Mouse (Mus musculus) pancreas, adult 10 weeks (tissue): Measurements from ENCODE around the gene Pld6. TPM values are rescaled to one million over a fixed set of nuclear protein-coding genes. Genes with fewer than 3 reads are reported as not detected.

Source experiments
- polyA plus RNA-seq: library from polyadenylated mRNA; stranded (reverse); fragments of 350-450 nt; fragmentation: Illumina TruSeq; extraction: RNeasy Lipid Tissue Mini Kit (QIAGEN cat#74804); gene quantifications from one replicate; pipeline ENCODE4 v1.2.3, GENCODE M21; 2015; ENCODE audit warnings: low read depth, low replicate concordance; ENCODE audit not compliant: insufficient read depth

The Pld6 gene
- not detected for polyA plus RNA-seq

DNA sequence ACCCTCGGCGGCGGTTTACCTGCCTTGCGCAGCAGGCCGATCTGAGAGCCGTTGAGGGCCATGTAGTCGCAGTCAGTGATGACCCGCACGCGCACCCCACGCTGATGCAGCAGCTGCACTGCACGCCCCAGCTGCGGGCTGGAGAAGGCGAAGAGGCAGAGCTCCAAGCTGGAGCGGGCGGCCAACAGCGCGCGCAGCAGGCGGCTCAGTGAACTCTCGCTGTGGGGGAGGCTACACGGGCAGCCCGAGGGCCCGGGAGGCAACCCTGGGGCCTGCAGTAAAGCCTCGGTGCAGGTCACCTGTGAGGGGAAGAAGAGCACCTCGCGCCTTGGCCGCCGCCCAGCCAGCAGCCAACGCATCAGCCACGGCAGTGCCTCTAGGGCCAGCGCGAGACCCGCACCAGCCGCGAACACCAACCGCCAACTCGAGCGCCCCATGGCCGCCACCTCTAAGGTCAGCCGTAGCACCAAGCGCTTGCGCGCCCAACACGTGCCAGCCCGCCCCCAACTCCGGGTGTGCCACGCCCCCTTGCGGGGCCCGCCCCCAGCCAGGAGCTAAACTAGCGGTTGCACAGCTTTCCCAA, at the start of gene Pld6:
Pld6 (minus strand) TSS at position 447 of the 583 bp plus-strand sequence.

DNA sequence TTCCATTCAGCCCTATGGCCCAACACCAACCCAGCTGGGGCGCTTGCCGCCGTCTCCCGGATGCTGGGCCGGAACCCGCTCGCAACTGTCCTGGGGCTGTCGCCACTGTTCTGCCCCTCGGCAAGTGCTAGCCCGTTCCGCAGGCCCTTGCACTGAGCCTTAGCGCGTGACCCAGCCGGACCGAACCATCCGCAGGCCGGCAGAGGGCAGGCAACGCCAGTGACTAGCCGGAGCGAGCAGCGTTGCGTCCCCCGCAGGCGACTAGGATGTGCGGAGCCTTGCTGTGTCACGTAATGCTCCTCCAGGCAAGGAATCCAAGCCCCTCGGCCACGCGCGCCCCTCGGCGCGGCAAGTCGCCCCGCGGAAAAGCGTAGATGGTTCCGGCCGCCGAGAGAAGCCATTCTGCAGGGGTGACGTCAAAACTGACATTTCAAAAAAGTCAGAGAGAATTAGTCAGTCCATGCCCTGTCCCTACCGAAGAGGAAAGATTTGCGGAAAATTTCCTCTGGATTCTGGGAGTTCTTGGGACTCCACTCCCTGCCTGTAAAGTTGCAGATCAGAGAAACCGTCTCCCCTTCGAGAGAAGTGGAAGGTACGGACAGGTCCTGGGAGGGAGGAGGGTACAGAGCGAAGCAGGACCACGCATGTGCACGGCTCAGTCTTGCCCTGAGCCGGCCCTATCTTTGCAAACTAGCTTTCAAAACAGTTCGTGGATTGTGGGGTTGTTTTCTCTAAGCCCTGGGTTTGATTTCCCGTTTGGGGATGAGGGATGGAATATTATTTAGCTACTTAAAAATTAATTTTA, 22.4 kb upstream of the Pld6 start, which contains the start of gene Flcn:
Flcn (minus strand) TSS at position 347 of the 805 bp plus-strand sequence.

Other genes with a start within 250 kb of the Pld6 start
- gene Nlrp3, start 246.1 kb downstream of the Pld6 start, polyA plus RNA-seq, result not detected
- gene Olfr222, start 211.4 kb downstream of the Pld6 start, polyA plus RNA-seq, result not detected
- not detected for gene Olfr223, start 194.4 kb downstream of the Pld6 start, polyA plus RNA-seq
- 66.3 TPM for gene Mprip, start 126.3 kb downstream of the Pld6 start, polyA plus RNA-seq
- gene Flcn, start 22.4 kb upstream of the Pld6 start, polyA plus RNA-seq, result 16.8 TPM
- 7.4 TPM for gene Nt5m, start 51.8 kb upstream of the Pld6 start, polyA plus RNA-seq
- 30.3 TPM for gene Cops3, start 52.2 kb upstream of the Pld6 start, polyA plus RNA-seq
- gene Med9, start 160.6 kb upstream of the Pld6 start, polyA plus RNA-seq, result 3.5 TPM
- gene Rasd1, start 177.3 kb upstream of the Pld6 start, polyA plus RNA-seq, result 2.4 TPM